Mouse (Mus musculus) megakaryocyte, embryonic 14.5 days (primary cell): ENCODE data around the gene Braf.

ENCODE experiments used
- FLI1 ChIP-seq: IDR thresholded peaks from 2 replicates; pipeline ENCODE4 v1.6.1; 2012; ENCODE audit warnings: low read length, inconsistent platforms, mixed read lengths
- GATA1 ChIP-seq: IDR thresholded peaks from 3 replicates; pipeline ENCODE4 v1.6.1; 2012; ENCODE audit warnings: mixed read lengths, low read length, inconsistent platforms, borderline replicate concordance

DNA sequence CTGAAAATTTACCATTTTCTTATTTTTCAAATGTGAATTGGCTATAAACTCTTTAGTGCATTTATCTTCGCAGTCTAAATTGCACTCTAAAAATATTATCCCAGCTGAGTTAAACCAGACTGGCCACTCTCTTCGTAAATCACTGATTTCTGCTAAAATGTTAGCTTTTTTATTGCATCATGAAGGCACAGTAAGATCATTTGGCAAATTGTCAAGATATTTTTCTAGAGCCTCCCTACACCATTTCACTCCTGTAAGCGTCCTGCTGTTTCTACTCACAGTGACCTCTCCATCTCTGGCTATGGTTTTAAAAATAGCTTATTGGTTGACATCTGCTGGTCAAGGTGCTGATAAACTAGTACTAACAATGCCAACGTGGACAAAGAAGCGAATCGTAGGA, 119.2 kb downstream of the Braf start:
- TF ChIP-seq GATA1 (no peak), FLI1 (no peak)
